Mouse (Mus musculus): ENCODE data around the gene Skint5.
"Not testable (repeated sequence)": the region's sequence is repeated elsewhere in the genome, so short reads cannot be mapped to it uniquely, and the experiment has no call there.

Skint5 gene

GRCm38 (mm10) chr4:113999403-113999802 is at the start of gene Skint5:
Skint5 (minus strand) TSS chr4:113999503.
- DNase-seq (ENCODE audit: low spot score): no peak

- DNase-seq (ENCODE audit: low spot score): no peak
Observed at GRCm38 (mm10) chr4:113957343-113957742, 42.0 kb downstream of the Skint5 start.

GRCm38 (mm10) chr4:113764182-113764581 is 235.1 kb downstream of the Skint5 start:
- DNase-seq (ENCODE audit: low spot score): no peak

GRCm38 (mm10) chr4:113763684-113764083 is 235.6 kb downstream of the Skint5 start:
- no peak for DNase-seq (ENCODE audit: low spot score)

- not testable (repeated sequence) for DNase-seq (ENCODE audit: low spot score)
Observed at GRCm38 (mm10) chr4:113448230-113448629, 551.1 kb downstream of the Skint5 start.

Data from yolk sac, embryonic 10.5 days (tissue).